Mouse (Mus musculus) MEL (cell line): Measurements from ENCODE around the gene Basp1.

Experiments
- CTCF ChIP-seq, 3 experiments: IDR thresholded peaks in 2 of 3; conservative IDR thresholded peaks in 1 of 3; 2 replicates each; pipeline ENCODE4 v1.5.1; 2011 to 2012; ENCODE audit warnings: low read length in 3 of 3, low read depth in 2 of 3, mild to moderate bottlenecking in 2 of 3, improper control_type of control experiment in 1 of 3, inconsistent platforms in 1 of 3, mixed read lengths in 1 of 3, moderate library complexity in 1 of 3; ENCODE audit not compliant: control insufficient read depth in 1 of 3, insufficient read depth in 1 of 3, poor library complexity in 1 of 3, severe bottlenecking in 1 of 3
- E2F4 ChIP-seq: IDR thresholded peaks from 2 replicates; pipeline ENCODE4 v1.6.1; 2011; ENCODE audit warnings: low read depth, low read length, improper control_type of control experiment, borderline replicate concordance
- EP300 ChIP-seq, 2 experiments: IDR thresholded peaks; 2 replicates each; pipeline ENCODE4 v1.6.1; 2011; ENCODE audit warnings: improper control_type of control experiment in 2 of 2, low read length in 2 of 2, low read depth in 1 of 2, mild to moderate bottlenecking in 1 of 2
- JUND ChIP-seq: IDR thresholded peaks from 2 replicates; pipeline ENCODE4 v1.6.1; 2011; ENCODE audit warnings: low read depth, mild to moderate bottlenecking, improper control_type of control experiment, low read length
- MEF2A ChIP-seq: IDR thresholded peaks from 2 replicates; pipeline ENCODE4 v1.6.1; 2014; ENCODE audit warnings: low read depth, mild to moderate bottlenecking, inconsistent platforms, low read length, improper control_type of control experiment; ENCODE audit not compliant: poor library complexity, insufficient replicate concordance, severe bottlenecking; ENCODE audit errors: extremely low read depth
- POLR2A ChIP-seq, 2 experiments: IDR thresholded peaks; 2 replicates each; pipeline ENCODE4 v1.6.1; 2011 to 2012; ENCODE audit warnings: low read length in 2 of 2, mild to moderate bottlenecking in 2 of 2, control low read depth in 1 of 2, improper control_type of control experiment in 1 of 2, low read depth in 1 of 2, moderate library complexity in 1 of 2; ENCODE audit not compliant: control insufficient read depth in 1 of 2, insufficient read depth in 1 of 2, poor library complexity in 1 of 2

GRCm38 (mm10) chr15:25364160-25364818, 49.3 kb downstream of the Basp1 start:
- TF ChIP-seq CTCF (IDR thresholded peaks at IDR 0.05 in 2 of 3, conservative IDR thresholded peaks at IDR 0.05 in 1 of 3; ENCODE audit: control insufficient read depth in 1 of 3, insufficient read depth in 1 of 3, low read depth in 2 of 3, low read length in 3 of 3, poor library complexity in 1 of 3, severe bottlenecking in 1 of 3) (no peak), E2F4 (no peak), POLR2A (IDR thresholded peaks at IDR 0.05; ENCODE audit: control insufficient read depth in 1 of 2, insufficient read depth in 1 of 2, low read depth in 1 of 2, low read length in 2 of 2, poor library complexity in 1 of 2) (no peak), MEF2A (no peak), EP300 (IDR thresholded peaks at IDR 0.05; ENCODE audit: low read depth in 1 of 2, low read length in 2 of 2) (no peak), JUND (no peak)
